Mouse (Mus musculus) spleen, postnatal 10 days (tissue): ENCODE measurements at regions not wholly inside any gene's neighbourhood (a gene's known extent, or its start where the extent isn't known, plus 50 kb on each side); places are given as distances from the start of the nearest gene placed in this dataset.
A peak's percentile ranks its signal among the peaks of the same experiment; 100 is the strongest.
"Not testable (repeated sequence)": the region's sequence is repeated elsewhere in the genome, so short reads cannot be mapped to it uniquely, and the experiment has no call there.

ENCODE experiments used
- DNase-seq, 2 experiments: peaks; one replicate each; pipeline ENCODE4 v3.0.0; 2021 to 2022; ENCODE audit warnings: low spot score in 2 of 2

- DNase-seq = no peak
Measured at GRCm38 (mm10) chr9:9606322-9606721, 367.4 kb upstream of the Arhgap42 start.

GRCm38 (mm10) chr9:9591263-9591662 lies 352.4 kb upstream of the Arhgap42 start:
- no peak for DNase-seq

GRCm38 (mm10) chr9:9583011-9583605 lies 344.2 kb upstream of the Arhgap42 start:
- no peak for DNase-seq

- DNase-seq = no peak
Measured at GRCm38 (mm10) chr9:9582301-9583010, 343.6 kb upstream of the Arhgap42 start.

GRCm38 (mm10) chr9:9568040-9568649 lies 329.2 kb upstream of the Arhgap42 start:
- DNase-seq = no peak

- DNase-seq = no peak
Measured at GRCm38 (mm10) chr9:9564551-9564950, 325.6 kb upstream of the Arhgap42 start.

GRCm38 (mm10) chr9:9548657-9549056 lies 309.8 kb upstream of the Arhgap42 start:
- no peak for DNase-seq

GRCm38 (mm10) chr9:9547570-9547969 lies 308.7 kb upstream of the Arhgap42 start:
- no peak for DNase-seq

- no peak for DNase-seq
Measured at GRCm38 (mm10) chr9:9547121-9547520, 308.2 kb upstream of the Arhgap42 start.

- no peak for DNase-seq
Measured at GRCm38 (mm10) chr9:9500345-9500744, 261.4 kb upstream of the Arhgap42 start.

- DNase-seq = no peak
Measured at GRCm38 (mm10) chr9:9493594-9494182, 254.8 kb upstream of the Arhgap42 start.

- DNase-seq = no peak
Measured at GRCm38 (mm10) chr9:9477145-9477544, 238.2 kb upstream of the Arhgap42 start.

- no peak for DNase-seq
Measured at GRCm38 (mm10) chr9:9475009-9475744, 236.3 kb upstream of the Arhgap42 start.

- no peak for DNase-seq
Measured at GRCm38 (mm10) chr9:9444213-9444612, 205.3 kb upstream of the Arhgap42 start.

GRCm38 (mm10) chr9:9420326-9420725 lies 181.4 kb upstream of the Arhgap42 start:
- DNase-seq = no peak

- DNase-seq = no peak
Measured at GRCm38 (mm10) chr9:9412460-9413181, 173.7 kb upstream of the Arhgap42 start.

- not testable (repeated sequence) for DNase-seq
Measured at GRCm38 (mm10) chr9:9394190-9394589, 155.3 kb upstream of the Arhgap42 start.

- no peak for DNase-seq
Measured at GRCm38 (mm10) chr9:9376650-9377189, 137.8 kb upstream of the Arhgap42 start.

- peak in 1 of 2 experiments; percentile 44 for DNase-seq
Measured at GRCm38 (mm10) chr9:9375304-9375904, 136.5 kb upstream of the Arhgap42 start.

- no peak for DNase-seq
Measured at GRCm38 (mm10) chr9:9372594-9372993, 133.7 kb upstream of the Arhgap42 start.

- no peak for DNase-seq
Measured at GRCm38 (mm10) chr9:9368731-9369130, 129.8 kb upstream of the Arhgap42 start.
